Mouse (Mus musculus): ENCODE measurements around the gene Myf6. TPM values are rescaled to one million over a fixed set of nuclear protein-coding genes. Genes with fewer than 3 reads are reported as not detected.

Gene Myf6
- polyA plus RNA-seq (2015; fragmentation: Nextera tagmentation; extraction: Ambion mirVana), result not detected in 2 replicates

GRCm38 (mm10) chr10:107494568-107494967, at the start of gene Myf6:
Gene Myf6, minus strand, starts transcription at chr10:107494737.
- Histone ChIP-seq H3K27me3 (replicated peaks; ENCODE audit: control insufficient read depth, insufficient read depth, low read length) (no peaks in the 10 kb centered on the region), H3K36me3 (ENCODE audit: control insufficient read depth, insufficient read depth) (no peaks in the 10 kb centered on the region), H3K27ac (ENCODE audit: low read length) (no peak within 1 kb of the TSS), H3K4me1 (replicated peaks; ENCODE audit: control insufficient read depth, insufficient read depth, low read length) (peaks cover 2% of the 10 kb centered on the region; the same call in 1 of the 2 replicates), H3K4me3 (replicated peaks; ENCODE audit: low read length) (peak within 1 kb of the TSS; percentile 35), H3K9me3 (ENCODE audit: control insufficient read depth, low read length) (no peaks in the 10 kb centered on the region), H3K9ac (replicated peaks; ENCODE audit: low read depth, low read length) (peak within 1 kb of the TSS; percentile 49; the same call in 1 of the 2 replicates), H3K4me2 (ENCODE audit: low read length) (peak within 1 kb of the TSS; percentile 53)
- 90% methylated on average over 6 of the region's 6 CpGs for WGBS
- no peak for ATAC-seq

- Histone ChIP-seq H3K27ac (ENCODE audit: low read length) (no peak overlapping the region), H3K9me3 (ENCODE audit: control insufficient read depth, low read length) (no peaks in the 10 kb centered on the region), H3K4me2 (ENCODE audit: low read length) (no peak overlapping the region), H3K27me3 (replicated peaks; ENCODE audit: control insufficient read depth, insufficient read depth, low read length) (no peaks in the 10 kb centered on the region), H3K4me3 (replicated peaks; ENCODE audit: low read length) (no peak overlapping the region), H3K36me3 (ENCODE audit: control insufficient read depth, insufficient read depth) (no peaks in the 10 kb centered on the region), H3K9ac (replicated peaks; ENCODE audit: low read depth, low read length) (no peak overlapping the region), H3K4me1 (replicated peaks; ENCODE audit: control insufficient read depth, insufficient read depth, low read length) (no peaks in the 10 kb centered on the region)
- WGBS, result 65% methylated on average over 1 of the region's 1 CpGs
- no peak for ATAC-seq
Measured at GRCm38 (mm10) chr10:107543026-107543425, 48.5 kb upstream of the Myf6 start.

GRCm38 (mm10) chr10:107528758-107529157, 34.2 kb upstream of the Myf6 start:
- Histone ChIP-seq H3K4me2 (ENCODE audit: low read length) (no peak overlapping the region), H3K4me3 (replicated peaks; ENCODE audit: low read length) (no peak overlapping the region), H3K9ac (replicated peaks; ENCODE audit: low read depth, low read length) (no peak overlapping the region), H3K9me3 (ENCODE audit: control insufficient read depth, low read length) (no peaks in the 10 kb centered on the region), H3K27ac (ENCODE audit: low read length) (no peak overlapping the region), H3K36me3 (ENCODE audit: control insufficient read depth, insufficient read depth) (no peaks in the 10 kb centered on the region), H3K27me3 (replicated peaks; ENCODE audit: control insufficient read depth, insufficient read depth, low read length) (no peaks in the 10 kb centered on the region), H3K4me1 (replicated peaks; ENCODE audit: control insufficient read depth, insufficient read depth, low read length) (no peaks in the 10 kb centered on the region)
- ATAC-seq, result no peak
- 81% methylated on average over 1 of the region's 1 CpGs for WGBS

- H3K36me3 ChIP-seq (ENCODE audit: control insufficient read depth, insufficient read depth), result no peaks in the 10 kb centered on the region
- no peak for ATAC-seq
- H3K27me3 ChIP-seq (replicated peaks; ENCODE audit: control insufficient read depth, insufficient read depth, low read length), result no peaks in the 10 kb centered on the region
- H3K9ac ChIP-seq (replicated peaks; ENCODE audit: low read depth, low read length), result no peak overlapping the region
- H3K9me3 ChIP-seq (ENCODE audit: control insufficient read depth, low read length), result no peaks in the 10 kb centered on the region
- H3K4me1 ChIP-seq (replicated peaks; ENCODE audit: control insufficient read depth, insufficient read depth, low read length), result no peaks in the 10 kb centered on the region
- 76% methylated on average over 5 of the region's 5 CpGs for WGBS
- H3K4me2 ChIP-seq (ENCODE audit: low read length), result no peak overlapping the region
- H3K4me3 ChIP-seq (replicated peaks; ENCODE audit: low read length), result no peak overlapping the region
- no peak overlapping the region for H3K27ac ChIP-seq (ENCODE audit: low read length)
Measured at GRCm38 (mm10) chr10:107519216-107519615, 24.7 kb upstream of the Myf6 start.

- Histone ChIP-seq H3K36me3 (ENCODE audit: control insufficient read depth, insufficient read depth) (no peaks in the 10 kb centered on the region), H3K27ac (ENCODE audit: low read length) (no peak overlapping the region), H3K27me3 (replicated peaks; ENCODE audit: control insufficient read depth, insufficient read depth, low read length) (no peaks in the 10 kb centered on the region), H3K4me1 (replicated peaks; ENCODE audit: control insufficient read depth, insufficient read depth, low read length) (no peaks in the 10 kb centered on the region), H3K4me3 (replicated peaks; ENCODE audit: low read length) (no peak overlapping the region), H3K9me3 (ENCODE audit: control insufficient read depth, low read length) (no peaks in the 10 kb centered on the region), H3K9ac (replicated peaks; ENCODE audit: low read depth, low read length) (no peak overlapping the region), H3K4me2 (ENCODE audit: low read length) (no peak overlapping the region)
- 80% methylated on average over 7 of the region's 7 CpGs for WGBS
- no peak for ATAC-seq
Measured at GRCm38 (mm10) chr10:107516641-107517040, 22.1 kb upstream of the Myf6 start.

- Histone ChIP-seq H3K9me3 (ENCODE audit: control insufficient read depth, low read length) (no peaks in the 10 kb centered on the region), H3K36me3 (ENCODE audit: control insufficient read depth, insufficient read depth) (no peaks in the 10 kb centered on the region), H3K4me1 (replicated peaks; ENCODE audit: control insufficient read depth, insufficient read depth, low read length) (no peaks in the 10 kb centered on the region), H3K4me2 (ENCODE audit: low read length) (no peak overlapping the region), H3K27me3 (replicated peaks; ENCODE audit: control insufficient read depth, insufficient read depth, low read length) (no peaks in the 10 kb centered on the region), H3K4me3 (replicated peaks; ENCODE audit: low read length) (no peak overlapping the region), H3K27ac (ENCODE audit: low read length) (no peak overlapping the region), H3K9ac (replicated peaks; ENCODE audit: low read depth, low read length) (no peak overlapping the region)
- WGBS, result 68% methylated on average over 7 of the region's 7 CpGs
- no peak for ATAC-seq
Measured at GRCm38 (mm10) chr10:107514735-107515134, 20.2 kb upstream of the Myf6 start.

- H3K4me3 ChIP-seq (replicated peaks; ENCODE audit: low read length), result no peak overlapping the region
- H3K4me2 ChIP-seq (ENCODE audit: low read length), result no peak overlapping the region
- no peak overlapping the region for H3K9ac ChIP-seq (replicated peaks; ENCODE audit: low read depth, low read length)
- no peaks in the 10 kb centered on the region for H3K9me3 ChIP-seq (ENCODE audit: control insufficient read depth, low read length)
- H3K27me3 ChIP-seq (replicated peaks; ENCODE audit: control insufficient read depth, insufficient read depth, low read length), result no peaks in the 10 kb centered on the region
- no peak for ATAC-seq
- H3K27ac ChIP-seq (ENCODE audit: low read length), result no peak overlapping the region
- H3K4me1 ChIP-seq (replicated peaks; ENCODE audit: control insufficient read depth, insufficient read depth, low read length), result no peaks in the 10 kb centered on the region
- H3K36me3 ChIP-seq (ENCODE audit: control insufficient read depth, insufficient read depth), result no peaks in the 10 kb centered on the region
- WGBS, result 86% methylated on average over 2 of the region's 2 CpGs
Measured at GRCm38 (mm10) chr10:107506397-107506796, 11.9 kb upstream of the Myf6 start.

GRCm38 (mm10) chr10:107503430-107503829, 8.9 kb upstream of the Myf6 start:
- Histone ChIP-seq H3K36me3 (ENCODE audit: control insufficient read depth, insufficient read depth) (no peaks in the 10 kb centered on the region), H3K27me3 (replicated peaks; ENCODE audit: control insufficient read depth, insufficient read depth, low read length) (no peaks in the 10 kb centered on the region), H3K9me3 (ENCODE audit: control insufficient read depth, low read length) (no peaks in the 10 kb centered on the region), H3K4me2 (ENCODE audit: low read length) (no peak overlapping the region), H3K4me3 (replicated peaks; ENCODE audit: low read length) (no peak overlapping the region), H3K4me1 (replicated peaks; ENCODE audit: control insufficient read depth, insufficient read depth, low read length) (no peaks in the 10 kb centered on the region), H3K27ac (ENCODE audit: low read length) (no peak overlapping the region), H3K9ac (replicated peaks; ENCODE audit: low read depth, low read length) (no peak overlapping the region)
- WGBS, result 59% methylated on average over 4 of the region's 4 CpGs
- no peak for ATAC-seq

DNA sequence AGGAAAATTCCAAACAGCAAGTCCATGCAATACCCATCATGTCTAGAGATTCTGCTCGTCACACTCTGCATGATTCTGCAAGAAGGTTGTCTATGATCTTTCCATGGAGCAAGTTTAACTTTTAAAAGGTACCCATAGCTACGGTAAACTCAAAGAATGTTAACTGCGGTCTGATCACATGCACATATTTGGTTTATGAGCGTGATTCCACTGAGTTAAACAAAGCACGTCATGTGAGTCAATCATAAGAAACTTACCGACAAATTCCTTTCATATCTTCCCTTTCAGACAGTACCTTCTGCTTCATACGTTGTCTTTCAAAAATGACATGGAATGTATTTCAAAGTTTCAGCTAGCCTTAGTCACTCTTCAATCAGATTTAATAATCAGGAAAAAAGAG, 7.7 kb upstream of the Myf6 start:
- Histone ChIP-seq H3K9me3 (ENCODE audit: control insufficient read depth, low read length) (no peaks in the 10 kb centered on the region), H3K27ac (ENCODE audit: low read length) (no peak overlapping the region), H3K27me3 (replicated peaks; ENCODE audit: control insufficient read depth, insufficient read depth, low read length) (no peaks in the 10 kb centered on the region), H3K4me1 (replicated peaks; ENCODE audit: control insufficient read depth, insufficient read depth, low read length) (no peaks in the 10 kb centered on the region), H3K4me2 (ENCODE audit: low read length) (no peak overlapping the region), H3K9ac (replicated peaks; ENCODE audit: low read depth, low read length) (no peak overlapping the region), H3K36me3 (ENCODE audit: control insufficient read depth, insufficient read depth) (no peaks in the 10 kb centered on the region), H3K4me3 (replicated peaks; ENCODE audit: low read length) (no peak overlapping the region)
- no peak for ATAC-seq
- WGBS, result 93% methylated on average over 7 of the region's 7 CpGs

- Histone ChIP-seq H3K9ac (replicated peaks; ENCODE audit: low read depth, low read length) (no peak overlapping the region), H3K4me2 (ENCODE audit: low read length) (no peak overlapping the region), H3K9me3 (ENCODE audit: control insufficient read depth, low read length) (no peaks in the 10 kb centered on the region), H3K4me3 (replicated peaks; ENCODE audit: low read length) (no peak overlapping the region), H3K36me3 (ENCODE audit: control insufficient read depth, insufficient read depth) (no peaks in the 10 kb centered on the region), H3K27me3 (replicated peaks; ENCODE audit: control insufficient read depth, insufficient read depth, low read length) (no peaks in the 10 kb centered on the region), H3K4me1 (replicated peaks; ENCODE audit: control insufficient read depth, insufficient read depth, low read length) (no peaks in the 10 kb centered on the region), H3K27ac (ENCODE audit: low read length) (no peak overlapping the region)
- ATAC-seq, result no peak
- WGBS, result 85% methylated on average over 7 of the region's 7 CpGs
Measured at GRCm38 (mm10) chr10:107499656-107500055, 5.1 kb upstream of the Myf6 start.

Data from forebrain, embryonic 16.5 days (tissue).